Mouse (Mus musculus) stomach, postnatal 0 days (tissue): ENCODE data around the gene Mx1. TPM values are rescaled to one million over a fixed set of nuclear protein-coding genes. Genes with fewer than 3 reads are reported as not detected.

Source experiments
- ATAC-seq: fragments of 200-750 bp; cut with Nextera tagmentation; 2 replicates; pipeline ENCODE4 v1.8.0; 2017; ENCODE audit not compliant: low FRiP score, low TSS enrichment
- DNase-seq: peaks from one replicate; pipeline ENCODE4 v3.0.0-alpha.2; 2016; ENCODE audit warnings: low spot score
- H3K27ac ChIP-seq: fragments of 300-500 bp; sonication (generic); replicated peaks from 2 replicates; pipeline ENCODE4 v1.5.1; 2014; ENCODE audit warnings: mild to moderate bottlenecking, control low read depth
- H3K27me3 ChIP-seq: fragments of 300-500 bp; sonication (generic); 2 replicates; pipeline ENCODE4 v1.6.1; 2014; ENCODE audit warnings: low read length; ENCODE audit not compliant: control insufficient read depth, insufficient read depth
- H3K36me3 ChIP-seq: fragments of 300-500 bp; sonication (generic); 2 replicates; pipeline ENCODE4 v1.6.1; 2014; ENCODE audit warnings: low read length, mixed read lengths; ENCODE audit not compliant: control insufficient read depth, insufficient read depth
- H3K4me1 ChIP-seq: fragments of 300-500 bp; sonication (generic); replicated peaks from 2 replicates; pipeline ENCODE4 v1.6.1; 2014; ENCODE audit warnings: antibody characterized with exemption; ENCODE audit not compliant: control insufficient read depth, insufficient read depth
- H3K4me2 ChIP-seq: fragments of 300-500 bp; sonication (generic); replicated peaks from 2 replicates; pipeline ENCODE4 v1.6.1; 2014; ENCODE audit warnings: low read depth, mild to moderate bottlenecking, control low read depth, moderate library complexity
- H3K4me3 ChIP-seq: fragments of 300-500 bp; sonication (generic); 2 replicates; pipeline ENCODE4 v1.5.1; 2014; ENCODE audit warnings: low read depth, low read length, control low read depth
- H3K9ac ChIP-seq: fragments of 300-500 bp; sonication (generic); 2 replicates; pipeline ENCODE4 v1.6.1; 2014; ENCODE audit warnings: mild to moderate bottlenecking, low read length, control low read depth, mixed read lengths
- H3K9me3 ChIP-seq: fragments of 300-500 bp; sonication (generic); 2 replicates; pipeline ENCODE4 v1.6.1; 2016; ENCODE audit warnings: low read length; ENCODE audit not compliant: control insufficient read depth
- CTCF ChIP-seq: IDR thresholded peaks from 2 replicates; pipeline ENCODE4 v1.5.1; 2016; ENCODE audit warnings: antibody characterized with exemption, low read depth, mild to moderate bottlenecking, moderate library complexity
- EP300 ChIP-seq: optimal IDR thresholded peaks from 2 replicates; pipeline ENCODE3; 2016; ENCODE audit warnings: antibody characterized with exemption
- WGBS: fragments of 180-500 bp; shearing (Covaris S2); extraction: QIAGEN DNeasy Blood & Tissue Kit; methylation state at CpG from one replicate; pipeline ENCODE4 v1.1.7; 2014; 5-methylcytosine and 5-hydroxymethylcytosine counted together
- polyA plus RNA-seq: library from polyadenylated mRNA; unstranded; fragments of >200 nt; fragmentation: Nextera tagmentation; extraction: Ambion mirVana; gene quantifications from 2 replicates; pipeline ENCODE4 v1.2.1, GENCODE M21; 2015

Gene Mx1
- polyA plus RNA-seq, 1 experiment from 2014 or later, result 0.42 TPM

GRCm38 (mm10) chr16:97467472-97467871, 4.8 kb upstream of the Mx1 start:
- ATAC-seq (peak; percentile 51), DNase-seq (no peak)
- no peak overlapping the region for H3K4me3 ChIP-seq
- H3K36me3 ChIP-seq, result no peaks in the 10 kb centered on the region
- H3K4me2 ChIP-seq, result no peak overlapping the region
- no peak overlapping the region for H3K27ac ChIP-seq
- TF ChIP-seq EP300 (no peak), CTCF (no peak)
- no peaks in the 10 kb centered on the region for H3K27me3 ChIP-seq
- 48% methylated on average over 3 of the region's 3 CpGs for WGBS
- H3K9ac ChIP-seq, result no peak overlapping the region
- H3K9me3 ChIP-seq, result no peaks in the 10 kb centered on the region
- H3K4me1 ChIP-seq, result peaks cover 3% of the 10 kb centered on the region; the same call in 1 of the 2 replicates

DNA sequence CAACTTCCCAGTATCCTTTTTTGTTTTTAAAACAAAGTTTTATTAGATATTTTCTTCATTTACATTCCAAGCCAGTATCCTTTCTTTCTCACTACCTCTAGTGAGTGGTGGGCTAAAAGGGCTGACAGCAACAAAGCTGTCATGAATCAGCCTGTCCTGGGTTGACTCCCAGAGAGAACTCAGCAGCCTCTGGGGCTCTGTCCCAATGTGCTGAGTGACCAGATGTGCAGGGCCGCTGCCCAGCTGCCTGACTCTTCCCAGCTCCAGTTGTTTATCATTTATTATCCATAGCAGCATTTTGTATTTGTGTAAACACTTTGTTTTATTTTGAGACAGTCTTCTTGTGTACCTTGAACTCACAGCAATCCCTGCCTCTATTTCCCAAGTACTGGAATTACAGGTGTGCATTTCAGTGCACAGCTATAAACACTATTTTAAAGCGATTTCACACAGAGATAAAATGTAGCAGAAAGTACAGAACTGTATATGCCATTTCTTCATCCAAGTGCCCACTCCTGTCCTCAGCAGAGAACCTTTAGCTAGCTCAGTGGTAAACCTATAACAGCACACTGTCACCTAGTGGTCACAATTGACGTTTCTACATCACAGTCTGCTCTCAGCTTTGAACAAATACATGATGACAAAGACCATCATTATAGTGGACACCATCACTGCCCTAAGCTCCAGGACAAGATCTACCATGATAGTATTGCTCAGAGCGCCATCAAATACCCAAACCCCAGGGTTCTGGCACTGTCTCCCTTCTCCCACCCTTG, 3.7 kb upstream of the Mx1 start:
- WGBS, result 49% methylated on average over 4 of the region's 4 CpGs

GRCm38 (mm10) chr16:97461271-97461670, 1.4 kb downstream of the Mx1 start:
- Histone ChIP-seq H3K4me2 (no peak overlapping the region), H3K4me3 (no peak overlapping the region), H3K9me3 (no peaks in the 10 kb centered on the region), H3K4me1 (peaks cover 3% of the 10 kb centered on the region; the same call in 1 of the 2 replicates), H3K9ac (no peak overlapping the region), H3K27me3 (no peaks in the 10 kb centered on the region), H3K27ac (no peak overlapping the region), H3K36me3 (no peaks in the 10 kb centered on the region)
- WGBS, result 66% methylated on average over 2 of the region's 2 CpGs
- ATAC-seq (no peak), DNase-seq (no peak)
- TF ChIP-seq EP300 (no peak), CTCF (no peak)

More for the DNA sequence above, 3.7 kb upstream of the Mx1 start:
- no peak overlapping the region for H3K4me2 ChIP-seq
- H3K4me1 ChIP-seq, result peaks cover 3% of the 10 kb centered on the region; the same call in 1 of the 2 replicates
- no peaks in the 10 kb centered on the region for H3K36me3 ChIP-seq
- H3K9me3 ChIP-seq, result no peaks in the 10 kb centered on the region
- TF ChIP-seq EP300 (no peak), CTCF (peak; percentile 78)
- no peak overlapping the region for H3K9ac ChIP-seq
- H3K27ac ChIP-seq, result no peak overlapping the region
- DNase-seq, result no peak
- H3K4me3 ChIP-seq, result no peak overlapping the region
- ATAC-seq, result no peak
- H3K27me3 ChIP-seq, result no peaks in the 10 kb centered on the region

DNA sequence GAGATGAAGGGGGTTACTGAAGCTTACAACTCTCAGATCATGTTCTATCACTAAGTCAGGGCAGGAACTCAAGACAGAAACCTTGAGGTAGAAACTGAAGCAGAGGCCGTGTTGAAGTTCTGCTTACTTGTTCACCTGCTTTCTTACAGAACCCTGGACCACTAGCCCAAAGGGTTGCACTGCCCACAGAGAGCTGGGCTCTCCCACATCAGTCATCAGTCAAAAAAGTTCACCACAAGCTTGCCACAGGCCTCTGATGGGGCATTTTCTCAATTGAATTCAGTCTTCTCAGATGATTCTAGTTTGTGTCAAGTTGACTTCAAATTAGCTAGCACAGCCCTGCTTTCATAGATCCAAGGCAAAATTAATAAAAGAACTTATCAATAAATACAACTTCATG, 2.9 kb downstream of the Mx1 start:
- H3K27me3 ChIP-seq, result no peaks in the 10 kb centered on the region
- 71% methylated on average over 1 of the region's 1 CpGs for whole genome bisulfite sequencing
- H3K36me3 ChIP-seq, result no peaks in the 10 kb centered on the region
- no peak overlapping the region for H3K27ac ChIP-seq
- H3K9me3 ChIP-seq, result no peaks in the 10 kb centered on the region
- no peak overlapping the region for H3K4me3 ChIP-seq
- ATAC-seq (no peak), DNase-seq (no peak)
- H3K4me2 ChIP-seq, result no peak overlapping the region
- H3K9ac ChIP-seq, result no peak overlapping the region
- H3K4me1 ChIP-seq, result peaks cover 3% of the 10 kb centered on the region; the same call in 1 of the 2 replicates
- no peak for TF ChIP-seq EP300
- no peak for TF ChIP-seq CTCF

- Histone ChIP-seq H3K4me3 (no peak overlapping the region), H3K9ac (no peak overlapping the region), H3K4me1 (no peaks in the 10 kb centered on the region), H3K36me3 (no peaks in the 10 kb centered on the region), H3K27me3 (no peaks in the 10 kb centered on the region), H3K4me2 (no peak overlapping the region), H3K27ac (no peak overlapping the region), H3K9me3 (no peaks in the 10 kb centered on the region)
- no peak for DNase-seq
- TF ChIP-seq EP300 (no peak), CTCF (no peak)
- no peak; the same call in 1 of the 2 replicates for ATAC-seq
Observed at GRCm38 (mm10) chr16:97447386-97447785, 15.3 kb downstream of the Mx1 start.

GRCm38 (mm10) chr16:97443670-97444263, 18.9 kb downstream of the Mx1 start:
- no peaks in the 10 kb centered on the region for H3K27me3 ChIP-seq
- H3K36me3 ChIP-seq, result no peaks in the 10 kb centered on the region
- H3K4me3 ChIP-seq, result no peak overlapping the region
- no peak overlapping the region for H3K27ac ChIP-seq
- no peak overlapping the region for H3K9ac ChIP-seq
- ATAC-seq (peak; percentile 76), DNase-seq (peak; percentile 54)
- WGBS, result 48% methylated on average over 14 of the region's 14 CpGs
- H3K9me3 ChIP-seq, result no peaks in the 10 kb centered on the region
- no peaks in the 10 kb centered on the region for H3K4me1 ChIP-seq
- H3K4me2 ChIP-seq, result no peak overlapping the region
- TF ChIP-seq CTCF, result peak; percentile 94
- no peak for TF ChIP-seq EP300
